Mouse (Mus musculus) adrenal gland, postnatal 25 days (tissue): ENCODE results near the gene Papss2. TPM values are rescaled to one million over a fixed set of nuclear protein-coding genes. Genes with fewer than 3 reads are reported as not detected.

ENCODE experiments used
- DNase-seq: peaks from one replicate; pipeline ENCODE4 v3.0.0; 2021; ENCODE audit warnings: mixed read lengths
- total RNA-seq: library from RNA; stranded (reverse); gene quantifications from 2 replicates; pipeline ENCODE4 v1.2.3, GENCODE M21; 2021

The Papss2 gene
- total RNA-seq, 1 experiment from 2014 or later, result 13.4 TPM

GRCm38 (mm10) chr19:32711761-32712541 is 116.4 kb downstream of the Papss2 start:
- peak; percentile 96 for DNase-seq

DNA sequence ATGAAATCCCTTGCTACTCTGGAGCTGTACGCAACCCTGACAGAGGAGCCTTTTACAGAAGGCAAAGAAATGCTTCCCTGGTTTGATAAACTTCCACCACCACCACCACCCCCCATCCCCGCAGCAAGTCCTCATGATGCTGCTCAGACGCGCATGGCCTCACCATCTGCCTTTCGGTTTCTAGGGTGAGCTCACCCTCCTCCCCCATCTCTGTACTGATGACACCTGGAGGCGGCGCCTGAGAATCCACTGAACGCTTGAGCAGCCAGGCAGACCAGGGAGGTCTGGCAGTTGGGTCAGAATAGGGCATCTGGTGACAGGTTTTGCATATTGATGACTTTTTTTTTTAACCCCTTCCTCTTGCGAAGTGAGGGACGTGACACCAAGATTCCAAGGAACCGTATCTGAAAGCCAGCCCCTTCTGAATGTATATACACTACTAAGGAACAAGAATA is 117.0 kb downstream of the Papss2 start:
- peak; percentile 69 for DNase-seq

DNA sequence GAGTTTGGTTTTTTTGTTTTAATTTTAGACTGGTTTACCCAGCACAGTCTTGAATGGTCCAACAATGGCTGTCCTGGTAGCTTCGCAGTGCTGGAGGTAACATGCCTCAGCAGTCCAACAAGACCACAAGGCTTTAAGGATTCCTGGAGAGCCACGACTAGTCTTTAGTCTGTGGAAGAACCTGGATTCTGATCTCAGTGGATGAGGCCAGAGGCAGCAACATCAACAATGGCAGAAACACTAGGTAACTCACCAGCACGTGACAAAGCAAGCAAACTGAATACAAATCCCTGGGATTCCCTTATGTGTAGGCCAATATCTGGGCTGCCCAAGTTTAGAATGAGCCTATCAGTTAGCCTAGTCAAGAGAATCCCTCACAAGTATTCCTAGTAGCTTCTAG is 117.9 kb downstream of the Papss2 start:
- no peak for DNase-seq

- DNase-seq, result peak; percentile 66
Observed at GRCm38 (mm10) chr19:32715201-32715600, 119.6 kb downstream of the Papss2 start.

GRCm38 (mm10) chr19:32715681-32716080 is 120.1 kb downstream of the Papss2 start:
- no peak for DNase-seq

Other genes starting within 250 kb of the Papss2 start
- gene Sgms1, start 206.1 kb upstream of the Papss2 start, total RNA-seq, result 87.0 and 93.2 TPM in 2 replicates
- gene Rpl9-ps6, start 129.2 kb upstream of the Papss2 start, total RNA-seq, result 47.5 and 79.0 TPM in 2 replicates
- gene Minpp1, start 110.0 kb upstream of the Papss2 start, total RNA-seq, result 43.6 and 45.5 TPM in 2 replicates
- gene Atad1, start 144.0 kb downstream of the Papss2 start, total RNA-seq, result 74.5 and 83.5 TPM in 2 replicates
- 71.8 and 78.0 TPM in 2 replicates for gene Pten, start 161.7 kb downstream of the Papss2 start, total RNA-seq